Mouse (Mus musculus) left cerebral cortex, postnatal 14 days (tissue): ENCODE measurements around the gene Tns4. TPM values are rescaled to one million over a fixed set of nuclear protein-coding genes. Genes with fewer than 3 reads are reported as not detected.

ENCODE experiments used
- DNase-seq, 2 experiments: peaks; one replicate each; pipeline ENCODE4 v3.0.0; 2021 to 2022; ENCODE audit warnings: low spot score in 2 of 2, mixed read lengths in 1 of 2
- intact Hi-C: fragments of 180-260 bp; cut with DNase I; formaldehyde crosslinking; loops from one replicate; pipeline ENCODE4 v1.15.1; 2025
- total RNA-seq, 2 experiments: library from RNA; stranded (reverse); gene quantifications; 2 replicates each; pipeline ENCODE4 v1.2.3; 2021

The Tns4 gene
- total RNA-seq, 2 experiments from 2014 or later = 0.33 to 0.34 TPM

DNA sequence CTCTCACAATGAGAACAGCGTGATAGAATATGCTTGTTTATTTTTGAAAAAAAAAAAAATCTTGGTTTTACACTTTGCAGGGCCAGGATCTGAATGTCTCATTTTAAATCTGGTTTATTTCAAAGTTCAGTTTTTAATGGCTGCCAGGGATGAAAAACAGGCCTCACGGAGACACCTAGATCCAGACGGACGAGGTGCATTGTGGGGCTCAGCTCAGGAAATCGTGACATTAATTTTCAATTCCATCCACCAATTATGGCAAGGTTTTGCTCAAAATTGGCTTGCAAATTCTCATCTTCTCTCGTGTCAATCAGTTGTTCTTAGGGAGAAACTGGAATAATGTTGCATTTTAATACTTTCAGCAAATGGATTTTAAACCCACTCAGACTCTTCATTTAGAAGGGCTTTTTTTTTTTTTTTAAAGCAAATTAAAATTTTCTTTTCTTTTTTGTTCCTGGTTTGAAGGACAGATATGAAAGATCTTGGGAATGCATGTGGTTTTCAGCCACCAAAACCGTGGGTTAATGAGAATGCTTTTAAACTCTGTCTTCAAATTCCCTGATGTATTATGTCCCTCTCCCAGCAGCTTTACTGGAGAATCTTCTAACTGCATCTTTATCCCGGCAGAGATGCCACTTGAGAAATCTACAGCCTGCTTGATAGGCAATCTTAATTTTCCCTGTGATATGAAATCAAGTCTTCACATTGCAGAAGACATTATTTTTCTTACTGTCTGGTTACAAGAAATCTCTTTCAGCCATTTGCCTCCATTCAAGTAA lies 8.1 kb upstream of the Tns4 start:
- peak in 1 of 2 experiments; percentile 46 for DNase-seq
- intact Hi-C loops = no loop called here

DNA sequence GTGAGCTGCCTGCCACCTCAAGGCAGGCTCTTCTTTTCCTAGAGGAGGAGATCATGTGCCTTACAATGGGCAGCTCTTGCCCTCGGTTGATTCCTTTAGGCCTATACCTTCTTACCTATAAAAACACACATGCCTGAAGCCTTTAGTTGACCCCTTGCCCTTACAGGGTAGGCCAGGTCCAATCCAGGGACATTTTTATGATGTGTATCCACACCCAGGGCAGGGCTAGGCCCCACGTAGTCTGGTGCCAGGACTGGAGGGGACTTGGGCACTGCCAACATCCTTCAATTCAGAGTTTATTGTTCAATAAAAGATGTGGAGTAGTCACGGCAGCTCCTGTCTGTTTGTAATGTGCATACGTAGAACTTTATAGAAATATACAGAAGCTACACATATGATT lies 7.3 kb upstream of the Tns4 start:
- no peak for DNase-seq
- intact Hi-C loops = no loop called here

DNA sequence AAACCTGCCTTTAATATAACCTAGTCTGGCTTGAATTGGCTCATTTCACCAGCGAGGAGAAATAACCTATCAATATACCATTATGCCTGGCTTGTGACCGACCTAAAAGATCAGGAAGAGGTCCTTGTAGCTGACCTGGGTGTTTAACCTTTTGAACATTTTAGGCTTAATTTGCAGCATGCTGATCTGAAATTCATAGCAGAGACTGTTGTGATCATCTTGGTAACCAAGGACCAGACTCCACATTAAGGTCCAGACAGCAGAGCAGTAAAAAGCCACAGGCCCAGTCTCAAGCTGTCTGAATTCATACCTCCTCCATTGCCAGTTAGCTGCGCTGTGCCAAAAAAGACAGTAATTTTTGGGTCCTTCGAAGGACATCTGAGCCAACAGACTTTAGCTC lies 6.7 kb upstream of the Tns4 start:
- intact Hi-C loops = no loop called here
- DNase-seq = no peak

DNA sequence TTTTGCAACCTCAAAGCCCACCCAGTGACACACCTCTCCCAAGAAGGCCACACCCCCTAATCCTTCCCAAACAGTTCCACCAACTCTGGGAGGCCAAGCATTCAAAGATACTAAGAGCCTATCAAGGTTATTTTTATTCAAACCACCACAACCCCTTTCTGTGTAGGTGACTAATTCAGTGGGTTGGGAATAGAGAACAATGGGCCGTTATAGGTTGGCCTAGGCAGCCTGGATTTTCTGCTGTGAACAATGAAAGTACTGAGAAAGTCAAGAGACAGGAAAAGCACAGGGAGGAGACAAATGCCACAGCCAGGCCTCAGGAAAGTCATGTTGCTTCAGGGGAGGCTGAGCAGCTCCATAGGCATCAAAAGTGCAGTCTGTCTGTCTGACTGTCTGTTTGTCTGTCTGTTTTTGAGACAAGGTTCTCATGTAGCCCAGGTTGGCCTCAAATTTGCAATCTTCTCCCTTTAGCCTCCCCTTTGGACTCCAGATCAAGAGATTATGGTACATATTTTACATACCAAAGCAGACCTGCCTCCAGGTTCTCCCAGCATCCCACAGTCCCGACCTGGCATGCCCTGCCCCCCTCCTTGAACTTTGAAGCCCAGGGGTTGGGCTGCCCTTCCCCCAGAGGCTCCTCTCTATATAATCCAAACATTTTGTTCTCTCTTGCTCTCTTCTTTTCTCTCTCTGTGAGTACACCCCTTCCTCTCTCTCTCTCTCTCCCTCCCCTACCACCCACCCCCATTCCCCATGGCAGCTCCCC lies 6.0 kb upstream of the Tns4 start:
- intact Hi-C loops = no loop called here
- no peak for DNase-seq

DNA sequence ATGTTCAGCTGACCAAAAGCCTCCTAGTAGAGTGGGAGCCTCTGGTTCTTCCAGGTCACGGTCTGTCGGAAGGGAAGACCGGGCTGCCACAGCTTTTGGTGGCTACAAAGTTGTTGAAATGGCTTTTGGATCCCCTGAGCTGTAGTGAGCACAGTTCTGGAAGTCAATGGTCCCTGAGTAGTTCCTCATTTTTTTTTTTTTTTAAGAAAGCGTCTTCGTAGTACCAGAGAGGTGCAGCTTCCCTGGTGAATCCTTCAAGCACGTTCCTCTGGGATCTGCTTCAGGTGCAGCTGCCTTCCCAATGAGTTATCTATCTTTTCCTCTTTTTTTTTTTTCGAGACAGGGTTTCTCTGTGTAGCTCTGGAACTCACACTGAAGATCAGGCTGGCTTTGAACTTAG lies 4.6 kb upstream of the Tns4 start:
- DNase-seq = no peak
- intact Hi-C loops = no loop called here

DNA sequence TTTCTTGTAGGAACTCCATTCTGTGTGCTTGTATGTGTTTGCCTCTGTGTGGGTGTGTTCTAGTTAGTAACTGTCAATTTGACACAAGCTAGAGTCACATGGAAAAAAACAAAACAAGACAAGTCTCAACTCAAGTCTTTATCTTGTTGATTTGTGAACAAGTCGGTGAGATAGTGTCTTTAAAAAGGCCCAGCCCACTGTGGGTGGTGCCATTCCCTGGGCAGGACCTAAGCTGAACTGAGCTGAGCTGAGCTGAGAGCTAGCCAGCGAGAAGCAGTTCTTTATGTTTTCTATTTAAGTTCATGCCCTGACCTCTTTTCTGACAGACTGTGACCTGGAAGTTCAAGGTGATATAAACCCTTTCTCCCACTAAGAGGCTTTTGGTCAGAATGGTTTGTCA lies 2.6 kb upstream of the Tns4 start:
- intact Hi-C loops = no loop called here
- DNase-seq = no peak

DNA sequence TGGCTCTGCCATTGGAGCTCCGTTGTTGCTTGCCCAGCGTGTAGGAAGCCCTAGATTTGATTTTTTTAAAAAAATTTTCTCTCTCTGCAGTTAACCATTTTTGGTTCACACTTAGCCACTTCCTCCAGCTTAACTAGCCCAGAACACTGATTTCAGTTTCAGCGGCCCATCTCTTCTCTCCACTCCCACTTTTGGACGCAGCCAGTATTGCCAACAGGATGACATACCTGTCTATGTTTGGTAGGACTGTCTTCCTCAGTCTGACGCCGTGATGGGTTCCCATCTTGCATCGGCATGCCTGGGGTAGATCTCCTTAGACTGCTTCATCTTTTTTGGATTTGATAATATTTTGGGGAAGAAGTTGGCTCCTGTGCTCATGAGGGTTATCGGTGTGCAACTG lies 1.3 kb upstream of the Tns4 start:
- intact Hi-C loops = no loop called here
- no peak for DNase-seq

DNA sequence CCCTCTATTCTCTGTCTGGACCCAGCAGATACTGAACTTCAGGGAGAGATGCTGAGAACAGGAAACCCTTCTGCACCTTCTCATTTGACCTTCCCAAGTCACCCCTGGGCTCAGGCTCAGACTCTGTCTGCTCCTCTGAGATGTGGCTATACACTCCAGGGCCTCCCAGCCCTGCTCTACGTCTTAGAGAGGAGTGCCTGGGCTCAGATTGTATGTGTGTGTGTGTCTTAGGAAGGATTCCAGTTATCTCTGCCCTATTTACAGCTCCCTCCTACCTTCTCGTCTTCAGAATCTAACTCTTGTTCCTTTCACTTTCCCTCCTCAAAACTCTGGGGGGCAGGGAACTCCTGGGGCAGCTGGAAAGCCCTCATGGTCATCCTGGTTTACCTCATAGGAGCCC lies 620 bp downstream of the Tns4 start:
- intact Hi-C loops = no loop called here
- no peak for DNase-seq

DNA sequence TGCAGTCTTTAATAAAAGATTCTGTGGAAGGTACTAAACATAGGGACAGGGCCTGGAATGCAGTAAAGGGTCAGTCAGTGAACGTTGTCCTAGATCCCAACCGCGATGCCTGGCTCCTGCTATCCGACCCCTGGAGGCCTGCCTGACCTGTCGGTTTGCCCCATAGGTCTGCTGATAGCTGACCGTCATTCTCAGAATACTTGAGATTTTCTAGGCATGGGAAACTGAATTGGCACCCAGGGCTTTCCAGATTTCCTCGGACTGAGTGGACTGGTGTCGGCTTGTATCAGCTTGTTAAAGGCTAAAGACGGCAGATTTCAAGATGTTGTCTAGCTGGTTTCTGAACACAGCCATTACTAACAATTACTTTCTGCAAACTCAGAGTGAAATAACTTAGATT lies 4.7 kb downstream of the Tns4 start:
- intact Hi-C loops = no loop called here
- no peak for DNase-seq

DNA sequence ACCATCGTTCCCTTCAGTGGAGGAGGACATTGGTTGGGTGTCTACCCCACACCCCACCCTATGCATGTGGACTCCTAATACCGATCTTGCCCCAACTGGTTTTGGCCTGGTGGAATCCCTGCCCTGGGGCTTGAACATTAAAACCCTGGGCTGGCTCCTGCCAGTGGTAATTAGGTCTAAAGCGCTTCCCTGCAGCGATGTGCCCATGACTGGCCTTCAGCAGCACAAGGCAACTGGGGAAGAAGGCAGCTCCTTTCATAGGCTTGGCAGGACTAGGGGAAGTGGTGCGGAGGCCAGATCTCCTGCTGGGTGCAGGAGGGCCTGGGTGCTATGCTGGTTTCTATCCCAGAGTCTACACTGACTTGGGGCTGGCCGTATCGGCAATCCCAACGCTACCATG lies 5.6 kb downstream of the Tns4 start:
- no peak for DNase-seq
- intact Hi-C loops = no loop called here

DNA sequence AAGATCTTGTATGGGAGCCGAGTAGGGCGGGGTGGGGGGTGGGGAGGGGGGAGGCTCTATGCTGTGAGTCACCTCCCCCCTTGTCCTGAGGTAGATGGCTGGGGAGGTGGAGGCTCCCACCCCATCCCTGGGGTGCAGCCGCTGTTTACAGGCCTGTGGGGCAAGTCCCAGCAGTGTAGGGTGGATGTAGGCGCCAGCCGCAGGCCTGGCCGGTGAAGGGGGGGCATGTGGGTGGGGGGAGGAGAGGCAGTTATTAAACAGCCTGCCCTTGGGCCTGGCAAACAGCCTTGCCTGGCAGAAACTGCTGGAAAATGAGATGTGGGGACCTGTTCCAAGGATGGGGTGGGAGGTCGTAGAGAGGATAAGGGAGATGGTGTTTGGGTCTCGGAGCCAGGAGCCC lies 7.0 kb downstream of the Tns4 start:
- DNase-seq = no peak
- intact Hi-C loops = no loop called here

DNA sequence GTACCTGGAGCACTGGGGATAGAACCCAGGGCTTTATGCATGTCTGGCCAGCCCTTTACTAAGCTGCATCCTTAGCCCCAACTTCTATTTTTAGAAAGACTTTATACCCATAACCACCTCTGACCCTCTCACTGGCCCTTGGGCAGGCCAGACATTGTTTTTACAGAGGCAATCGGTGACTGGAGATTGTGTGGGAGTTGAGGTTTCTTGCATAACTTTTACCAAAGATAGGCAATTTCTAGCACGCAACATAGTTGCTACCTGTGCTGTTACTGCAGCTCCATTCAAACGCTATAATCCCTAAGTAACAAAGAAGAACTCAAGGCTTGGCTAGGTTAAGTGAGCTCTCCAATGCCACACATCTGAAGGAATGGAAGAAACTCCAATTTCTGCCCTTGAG lies 7.5 kb downstream of the Tns4 start:
- DNase-seq = no peak
- intact Hi-C loops = no loop called here

DNA sequence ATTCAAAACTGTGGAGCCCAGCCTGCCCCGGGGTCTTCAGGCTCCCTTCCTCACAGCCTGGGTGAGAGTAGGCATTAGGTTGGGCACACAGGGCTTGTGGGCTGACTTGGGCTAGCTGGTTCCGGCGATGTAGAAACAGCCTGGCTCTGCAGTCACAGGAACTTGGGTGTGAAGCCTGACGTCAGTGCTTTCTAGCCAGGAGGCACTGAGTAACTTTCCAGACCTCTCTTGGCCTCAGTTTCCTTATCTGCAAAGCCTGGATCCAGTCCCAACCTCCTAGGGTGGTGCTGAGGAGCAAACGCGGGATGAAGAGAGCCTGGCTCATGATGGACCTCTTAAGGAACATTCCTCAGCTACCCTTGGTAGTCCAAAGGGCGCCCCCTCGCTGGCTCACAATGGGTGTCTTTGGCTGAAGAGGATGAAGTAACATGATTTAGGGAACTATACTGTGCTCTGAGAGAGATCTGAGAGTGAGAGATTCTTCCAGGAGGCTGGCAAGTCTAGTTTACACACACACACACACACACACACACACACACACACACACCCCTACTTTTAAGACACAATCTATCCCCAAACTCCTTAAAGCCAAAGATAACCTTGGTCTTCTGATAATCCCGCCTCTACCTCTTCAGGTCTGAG lies 8.1 kb downstream of the Tns4 start:
- intact Hi-C loops = no loop called here
- DNase-seq = no peak

DNA sequence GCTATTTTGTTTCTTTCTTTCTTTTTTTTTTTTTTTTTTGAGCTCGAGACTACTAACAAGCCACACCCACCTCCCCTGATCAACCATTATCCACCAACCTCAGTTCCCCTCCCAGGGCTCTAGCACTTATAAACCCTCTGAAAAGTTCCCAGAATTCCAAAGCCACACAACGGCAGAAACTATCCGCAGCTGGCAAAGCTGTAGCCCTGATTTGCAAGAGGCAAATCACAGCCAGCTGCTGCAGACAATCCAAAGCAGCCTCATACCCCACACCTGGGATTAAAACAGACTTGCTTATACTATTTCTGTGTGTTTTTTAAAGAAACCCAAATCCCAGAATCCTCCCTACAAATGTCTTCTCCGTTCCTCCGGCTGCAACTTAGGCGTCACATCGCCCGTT lies 11.2 kb downstream of the Tns4 start:
- DNase-seq = no peak
- intact Hi-C loops = no loop called here

DNA sequence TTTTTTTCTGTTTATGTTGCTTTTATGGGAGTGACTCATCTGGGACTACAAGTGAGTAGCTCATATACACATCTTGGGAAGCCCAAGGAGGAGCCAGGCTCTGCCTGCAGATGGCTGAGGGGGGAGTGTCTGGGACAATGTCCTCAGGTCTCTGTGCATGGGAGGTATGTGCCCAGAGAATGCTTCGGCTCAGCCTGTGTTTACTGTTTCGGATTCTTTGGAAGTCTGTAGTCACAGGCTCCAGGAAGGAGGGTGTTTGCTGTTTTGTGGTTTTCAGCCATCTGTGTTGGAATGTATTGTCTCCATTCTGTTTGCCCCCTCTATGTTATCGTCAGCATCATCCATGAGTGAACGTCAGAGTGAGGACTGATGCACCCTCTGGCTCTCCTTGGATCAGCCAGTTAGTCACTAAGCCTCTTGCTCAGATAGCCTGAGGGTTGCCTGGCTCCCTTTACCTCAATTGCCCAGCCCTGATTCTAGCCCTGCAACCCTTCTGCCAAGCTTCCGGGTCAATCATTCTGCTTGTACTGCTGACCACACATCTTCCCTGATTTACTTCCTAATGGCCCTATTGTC lies 12.3 kb downstream of the Tns4 start:
- intact Hi-C loops = no loop called here
- DNase-seq = peak in 1 of 2 experiments; percentile 55

DNA sequence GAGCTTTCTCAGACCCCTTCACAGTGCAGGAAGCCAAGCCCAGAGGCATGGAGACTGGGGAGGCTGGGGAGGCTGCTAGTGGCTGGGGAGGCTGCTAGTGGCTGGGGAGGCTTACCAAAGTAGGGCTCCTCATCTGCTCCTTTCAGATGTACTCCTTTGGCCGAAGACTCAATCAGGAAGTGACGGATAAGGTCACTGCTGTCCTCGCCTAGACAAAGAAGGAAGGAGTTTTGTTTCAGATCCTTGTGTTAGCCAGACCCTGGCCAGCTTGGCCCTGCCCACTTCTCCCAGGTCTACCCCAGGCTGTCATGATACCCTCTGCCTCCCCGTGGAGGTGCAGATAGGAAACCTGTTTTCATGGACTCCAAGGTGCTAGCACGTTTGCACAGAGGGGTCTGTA lies 15.3 kb downstream of the Tns4 start:
- DNase-seq = no peak
- intact Hi-C loops = no loop called here

DNA sequence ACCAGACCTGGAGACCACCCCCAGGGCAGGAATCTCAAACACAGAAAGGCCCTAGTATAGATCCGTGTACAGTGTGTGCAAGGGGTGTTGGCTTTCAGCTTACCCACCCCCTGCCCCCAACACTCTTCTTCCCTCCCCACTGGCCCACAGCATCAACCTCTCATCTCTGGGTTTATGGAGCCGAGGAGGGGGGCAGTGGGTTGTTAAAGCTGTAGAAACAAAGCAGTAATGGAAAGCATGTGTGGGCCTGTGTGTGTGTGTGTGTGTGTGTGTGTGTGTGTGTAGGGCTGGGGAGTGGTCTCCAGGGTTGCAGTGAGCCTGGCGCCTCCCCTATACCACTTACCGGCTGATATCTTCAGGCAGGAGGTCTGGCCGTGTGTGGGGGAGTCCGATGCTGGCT lies 17.2 kb downstream of the Tns4 start:
- DNase-seq = no peak
- intact Hi-C loops = no loop called here

DNA sequence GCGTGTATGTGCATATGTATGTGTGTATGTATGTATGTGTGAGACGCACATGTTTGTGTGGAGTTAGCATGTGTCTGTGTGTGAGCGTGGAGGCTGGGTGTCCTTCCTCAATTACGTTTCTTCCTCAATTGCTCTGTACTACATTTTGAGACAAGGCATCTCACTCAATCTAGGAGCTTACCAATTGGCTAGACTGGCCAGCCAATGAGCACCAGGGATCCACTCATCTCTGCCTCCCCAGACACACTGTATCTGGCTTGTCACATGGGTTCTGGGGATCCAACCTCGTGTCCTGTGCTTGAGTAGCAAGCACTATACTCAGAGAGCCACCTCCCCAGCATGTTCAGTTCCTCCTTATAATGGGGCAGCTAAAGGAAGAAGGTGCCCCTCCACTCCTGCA lies 20.7 kb downstream of the Tns4 start:
- intact Hi-C loops = no loop called here
- DNase-seq = no peak

DNA sequence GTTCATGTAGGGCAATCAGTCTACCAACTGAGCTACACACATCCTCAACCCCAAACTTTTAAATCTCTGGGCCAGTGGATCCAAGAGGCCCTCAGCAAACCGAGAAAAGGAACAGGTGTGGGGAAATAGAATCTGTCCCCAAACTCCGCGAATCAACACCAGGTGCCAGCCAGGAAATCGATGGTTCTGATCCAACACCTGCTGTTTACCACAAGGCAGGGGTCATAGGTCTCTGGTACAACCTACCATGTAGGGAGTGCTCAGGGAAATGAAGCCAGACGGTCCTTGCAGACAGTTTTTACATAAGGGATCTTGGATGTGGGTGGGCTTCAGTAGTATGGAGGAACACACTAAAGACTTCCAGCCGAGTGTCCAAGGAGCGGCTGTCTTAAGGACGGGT lies 21.5 kb downstream of the Tns4 start:
- DNase-seq = no peak
- intact Hi-C loops = no loop called here

DNA sequence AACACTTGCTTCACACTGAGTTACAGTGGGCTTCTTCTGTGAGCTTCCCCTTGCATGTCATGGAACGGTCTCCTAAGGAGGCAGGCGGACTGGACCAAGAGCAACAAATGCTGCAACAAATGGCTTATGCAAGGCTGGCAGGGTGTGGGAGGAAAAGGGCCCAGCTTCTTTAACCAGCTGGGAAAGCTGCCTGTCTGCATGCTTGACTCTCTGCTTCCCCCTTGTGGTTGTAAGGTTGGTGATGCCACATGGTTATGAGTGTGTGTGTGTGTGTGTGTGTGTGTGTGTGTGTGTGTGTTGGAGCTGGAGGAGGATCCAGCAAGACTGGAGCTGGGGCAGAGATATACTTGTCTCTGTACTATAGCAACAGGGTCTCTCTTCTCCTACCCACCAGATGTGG lies 23.1 kb downstream of the Tns4 start:
- intact Hi-C loops = no loop called here
- peak; percentile 85 to 98 for DNase-seq
